Mouse (Mus musculus) liver, postnatal 0 days (tissue): ENCODE data around the gene Mmp2. TPM values are rescaled to one million over a fixed set of nuclear protein-coding genes. Genes with fewer than 3 reads are reported as not detected.

Experiments used
- ATAC-seq: fragments of 200-750 bp; cut with Nextera tagmentation; 2 replicates; pipeline ENCODE4 v1.8.0; 2017; ENCODE audit warnings: mild to moderate bottlenecking, moderate library complexity
- DNase-seq: peaks from one replicate; pipeline ENCODE4 v3.0.0-alpha.2; 2016
- H3K27ac ChIP-seq: fragments of 300-500 bp; sonication (generic); 2 replicates; pipeline ENCODE4 v1.5.1; 2014; ENCODE audit warnings: antibody characterized with exemption, moderate library complexity, mild to moderate bottlenecking, low read depth
- H3K27me3 ChIP-seq: fragments of 300-500 bp; sonication (generic); 2 replicates; pipeline ENCODE4 v1.6.1; 2014; ENCODE audit warnings: low read length, control low read depth, mixed read lengths; ENCODE audit not compliant: insufficient read depth
- H3K36me3 ChIP-seq: fragments of 300-500 bp; sonication (generic); replicated peaks from 2 replicates; pipeline ENCODE4 v1.6.1; 2014; ENCODE audit warnings: mild to moderate bottlenecking, control low read depth, low read length, moderate library complexity, mixed read lengths; ENCODE audit not compliant: insufficient read depth
- H3K4me1 ChIP-seq: fragments of 300-500 bp; sonication (generic); 2 replicates; pipeline ENCODE4 v1.6.1; 2014; ENCODE audit warnings: antibody characterized with exemption, mild to moderate bottlenecking, control low read depth; ENCODE audit not compliant: insufficient read depth
- H3K4me2 ChIP-seq: fragments of 300-500 bp; sonication (generic); 2 replicates; pipeline ENCODE4 v1.6.1; 2014; ENCODE audit warnings: low read depth, mild to moderate bottlenecking, low read length, moderate library complexity, mixed read lengths
- H3K4me3 ChIP-seq: fragments of 300-500 bp; sonication (generic); 2 replicates; pipeline ENCODE4 v1.5.1; 2014; ENCODE audit warnings: low read depth, low read length
- H3K9ac ChIP-seq: fragments of 300-500 bp; sonication (generic); replicated peaks from 2 replicates; pipeline ENCODE4 v1.6.1; 2014; ENCODE audit warnings: mild to moderate bottlenecking, moderate library complexity
- H3K9me3 ChIP-seq: fragments of 300-500 bp; sonication (generic); 2 replicates; pipeline ENCODE4 v1.6.1; 2016; ENCODE audit warnings: mild to moderate bottlenecking, control low read depth, low read length, mixed read lengths
- CTCF ChIP-seq: sonication (generic); IDR thresholded peaks from 2 replicates; pipeline ENCODE4 v1.5.1; 2016; ENCODE audit warnings: antibody characterized with exemption, low read depth
- EP300 ChIP-seq: IDR thresholded peaks from 2 replicates; pipeline ENCODE4 v1.6.1; 2016; ENCODE audit warnings: antibody characterized with exemption, low read depth, mild to moderate bottlenecking
- WGBS: fragments of 180-500 bp; shearing (Covaris S2); extraction: QIAGEN DNeasy Blood & Tissue Kit; methylation state at CpG from one replicate; pipeline ENCODE4 v1.1.7; 2014; ENCODE audit not compliant: insufficient replicate concordance; 5-methylcytosine and 5-hydroxymethylcytosine counted together
- polyA plus RNA-seq: library from polyadenylated mRNA; unstranded; fragments of >200 nt; fragmentation: Nextera tagmentation; extraction: Ambion mirVana; gene quantifications from 2 replicates; pipeline ENCODE4 v1.2.1, GENCODE M21; 2015

Mmp2 gene
- polyA plus RNA-seq, 1 experiment from 2014 or later: 9.6 TPM

- H3K4me1 ChIP-seq: no peaks in the 10 kb centered on the region
- H3K27ac ChIP-seq: no peak overlapping the region
- TF ChIP-seq CTCF (no peak), EP300 (no peak)
- DNase-seq: no peak
- no peak overlapping the region for H3K9ac ChIP-seq
- no peaks in the 10 kb centered on the region for H3K36me3 ChIP-seq
- H3K27me3 ChIP-seq: no peaks in the 10 kb centered on the region
- 68% methylated on average over 7 of the region's 7 CpGs for WGBS
- H3K4me3 ChIP-seq: no peak overlapping the region
- no peaks in the 10 kb centered on the region for H3K9me3 ChIP-seq
- no peak for ATAC-seq
- H3K4me2 ChIP-seq: no peak overlapping the region
These were observed 29.6 kb upstream of the Mmp2 start for GRCm38 (mm10) chr8:92797527-92797931.

- Histone ChIP-seq H3K36me3 (no peaks in the 10 kb centered on the region), H3K9ac (no peak overlapping the region), H3K9me3 (no peaks in the 10 kb centered on the region), H3K27me3 (no peaks in the 10 kb centered on the region), H3K4me1 (no peaks in the 10 kb centered on the region), H3K27ac (no peak overlapping the region), H3K4me3 (no peak overlapping the region), H3K4me2 (no peak overlapping the region)
- WGBS: 78% methylated on average over 11 of the region's 11 CpGs
- TF ChIP-seq EP300 (no peak), CTCF (no peak)
- DNase-seq: no peak
- ATAC-seq: no peak
These were observed 27.7 kb upstream of the Mmp2 start for GRCm38 (mm10) chr8:92799406-92799805.

- Histone ChIP-seq H3K27ac (no peak overlapping the region), H3K36me3 (no peaks in the 10 kb centered on the region), H3K4me2 (no peak overlapping the region), H3K27me3 (no peaks in the 10 kb centered on the region), H3K4me1 (no peaks in the 10 kb centered on the region), H3K9ac (no peak overlapping the region), H3K4me3 (no peak overlapping the region), H3K9me3 (no peaks in the 10 kb centered on the region)
- no peak for TF ChIP-seq CTCF
- TF ChIP-seq EP300: no peak
- no peak for ATAC-seq
- 64% methylated on average over 8 of the region's 8 CpGs for WGBS
- no peak for DNase-seq
These were observed 25.9 kb upstream of the Mmp2 start for GRCm38 (mm10) chr8:92801231-92801630.

GRCm38 (mm10) chr8:92802591-92802990 is 24.5 kb upstream of the Mmp2 start:
- no peaks in the 10 kb centered on the region for H3K9me3 ChIP-seq
- DNase-seq (no peak), ATAC-seq (no peak)
- no peak overlapping the region for H3K9ac ChIP-seq
- H3K4me3 ChIP-seq: no peak overlapping the region
- no peaks in the 10 kb centered on the region for H3K4me1 ChIP-seq
- H3K36me3 ChIP-seq: no peaks in the 10 kb centered on the region
- H3K27ac ChIP-seq: no peak overlapping the region
- TF ChIP-seq CTCF (no peak), EP300 (no peak)
- WGBS: 65% methylated on average over 3 of the region's 3 CpGs
- no peaks in the 10 kb centered on the region for H3K27me3 ChIP-seq
- no peak overlapping the region for H3K4me2 ChIP-seq

GRCm38 (mm10) chr8:92812773-92813172 is 14.3 kb upstream of the Mmp2 start:
- no peaks in the 10 kb centered on the region for H3K4me1 ChIP-seq
- H3K4me2 ChIP-seq: no peak overlapping the region
- no peak for DNase-seq
- H3K4me3 ChIP-seq: no peak overlapping the region
- H3K27me3 ChIP-seq: no peaks in the 10 kb centered on the region
- H3K36me3 ChIP-seq: no peaks in the 10 kb centered on the region
- H3K9me3 ChIP-seq: no peaks in the 10 kb centered on the region
- WGBS: 49% methylated on average over 2 of the region's 2 CpGs
- no peak for TF ChIP-seq EP300
- TF ChIP-seq CTCF: no peak
- no peak for ATAC-seq
- H3K27ac ChIP-seq: no peak overlapping the region
- H3K9ac ChIP-seq: no peak overlapping the region

- Histone ChIP-seq H3K9me3 (no peaks in the 10 kb centered on the region), H3K4me1 (no peaks in the 10 kb centered on the region), H3K36me3 (no peaks in the 10 kb centered on the region), H3K4me3 (no peak overlapping the region), H3K27me3 (no peaks in the 10 kb centered on the region), H3K9ac (no peak overlapping the region), H3K27ac (no peak overlapping the region), H3K4me2 (no peak overlapping the region)
- no peak for ATAC-seq
- DNase-seq: no peak
- TF ChIP-seq EP300 (no peak), CTCF (no peak)
- WGBS: 78% methylated on average over 5 of the region's 5 CpGs
These were observed 11.4 kb upstream of the Mmp2 start for GRCm38 (mm10) chr8:92815661-92816060.
